Mouse (Mus musculus) frontal cortex, postnatal 36 days (tissue): ENCODE results near the gene Ier2.

Source experiments
- DNase-seq, 2 experiments: peaks; one replicate each; pipeline ENCODE4 v3.0.0; 2022; ENCODE audit warnings: low spot score in 2 of 2

The Ier2 gene

DNA sequence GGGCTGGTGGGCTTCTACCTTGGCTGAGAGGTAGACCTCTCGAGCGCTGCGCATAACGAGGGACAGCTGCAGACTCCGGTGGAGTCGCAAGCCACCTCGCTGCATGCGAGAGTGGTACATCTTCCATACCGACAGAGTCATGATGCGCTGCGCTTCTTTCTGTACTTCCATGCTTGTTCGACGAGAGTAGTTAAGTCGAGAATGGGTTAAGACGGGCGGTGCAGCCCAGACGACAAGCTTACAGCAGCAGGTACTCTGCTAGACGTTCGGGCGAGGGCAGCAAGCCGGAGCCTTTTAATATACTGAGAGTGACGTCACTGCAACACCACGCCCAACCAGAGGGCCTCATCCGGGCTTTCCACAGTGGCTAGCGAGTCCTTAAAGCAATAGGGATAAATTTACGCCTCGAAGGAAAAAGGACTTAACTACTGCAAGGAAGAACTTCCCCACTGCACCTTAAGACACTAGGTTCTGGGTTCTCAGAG lies at the start of gene Ier2:
TSS of gene Ier2 (minus strand) at position 272 of the 485 bp plus-strand sequence.
- DNase-seq, result peak; percentile 95 to 96

DNA sequence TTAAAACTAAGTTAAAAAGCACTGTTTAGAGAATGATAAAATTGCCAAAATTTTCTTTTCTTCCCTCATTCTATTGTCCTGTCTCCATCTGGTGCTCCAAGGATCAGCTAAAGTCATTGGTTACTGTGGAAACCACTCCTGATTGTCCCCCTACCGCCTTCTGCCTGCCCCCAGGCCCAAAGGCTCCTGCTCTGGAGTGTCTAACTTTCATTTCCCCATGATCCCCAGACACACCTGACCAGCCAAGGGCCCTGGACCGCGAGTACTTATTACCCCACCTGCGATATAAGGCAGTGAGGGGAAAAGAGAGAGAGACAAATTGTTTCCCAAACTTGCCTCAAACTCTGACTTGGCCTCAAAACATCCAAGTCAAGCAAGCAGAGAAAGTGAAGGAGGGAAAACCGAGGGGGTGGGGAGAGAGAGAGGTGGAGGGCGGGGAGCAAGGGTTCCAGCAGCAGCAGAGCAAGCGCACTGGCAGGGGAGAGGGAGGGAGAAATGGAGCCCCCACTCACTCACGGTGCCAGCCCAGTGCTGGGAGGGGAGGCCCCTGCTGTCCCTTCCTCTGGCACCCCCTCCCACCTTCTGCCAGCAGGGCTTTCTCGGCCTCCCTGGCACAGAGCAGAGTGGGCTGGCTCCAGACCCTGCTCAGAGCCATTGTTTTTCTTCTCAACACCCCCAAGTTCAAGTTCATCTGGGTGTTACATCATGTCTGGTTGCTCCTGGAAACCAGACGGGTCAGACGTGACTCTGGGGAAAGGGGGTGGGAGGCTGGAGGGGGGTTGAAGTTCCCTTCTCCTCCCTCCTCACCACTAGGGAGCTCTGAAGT lies 49.5 kb upstream of the Ier2 start:
- no peak for DNase-seq

DNA sequence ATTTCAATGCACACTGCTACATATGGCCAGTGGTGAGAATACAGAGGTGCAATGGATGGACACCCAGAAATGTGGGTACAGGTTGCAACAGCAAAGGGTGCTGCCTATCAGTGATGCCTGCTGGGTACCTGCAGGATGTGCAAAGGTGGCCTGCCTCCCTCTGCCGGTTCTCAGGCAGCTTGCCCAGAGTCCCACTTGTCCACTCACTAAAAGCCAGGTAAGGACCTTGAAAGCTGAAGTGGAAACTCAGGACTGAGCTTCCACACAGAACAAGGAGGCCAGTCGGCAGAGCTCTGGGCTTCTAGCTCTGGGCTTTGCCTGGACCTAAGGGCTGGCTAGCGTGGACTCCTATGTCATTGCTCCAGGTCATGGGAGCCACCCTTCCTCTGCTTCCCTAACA lies 48.7 kb upstream of the Ier2 start:
- no peak for DNase-seq

- no peak for DNase-seq
Measured at GRCm38 (mm10) chr8:84709931-84710330, 47.3 kb upstream of the Ier2 start.

DNA sequence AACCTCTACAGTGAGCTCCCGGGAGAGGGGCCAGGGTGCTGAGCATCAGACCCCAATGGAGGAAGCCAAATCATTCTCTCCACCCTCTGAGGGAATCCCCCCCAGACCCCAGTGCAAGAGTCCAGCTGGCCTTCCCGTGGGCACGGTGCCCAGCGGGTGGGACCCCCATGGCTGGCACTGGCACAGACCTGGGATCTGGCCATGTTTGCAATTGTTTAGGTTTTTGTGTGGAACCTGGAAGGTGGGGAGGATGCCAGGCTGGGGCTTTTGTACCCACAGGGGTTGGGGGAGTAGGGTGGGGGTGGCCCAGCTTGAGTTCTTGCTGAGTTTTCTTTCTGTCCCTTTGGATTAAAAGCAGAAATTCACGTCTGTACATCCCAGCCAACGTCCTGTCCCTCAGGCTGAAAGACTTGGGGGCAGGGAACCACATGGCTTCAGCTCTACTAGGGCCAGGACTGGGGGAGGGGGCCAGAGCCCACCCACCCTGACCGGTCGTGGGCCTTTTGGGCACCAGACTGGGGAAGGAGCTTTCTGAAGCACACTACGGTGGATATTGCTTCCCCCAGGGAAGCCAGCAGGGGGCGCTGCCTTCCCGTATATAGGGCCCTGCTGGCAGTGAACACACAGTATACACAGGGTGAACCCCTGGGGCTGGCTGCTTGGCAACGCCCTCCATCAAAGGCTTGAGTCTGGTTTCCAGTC lies 46.3 kb upstream of the Ier2 start:
- peak; percentile 84 to 91 for DNase-seq

GRCm38 (mm10) chr8:84708071-84708541 lies 45.5 kb upstream of the Ier2 start:
- no peak for DNase-seq

- DNase-seq, result no peak
Measured at GRCm38 (mm10) chr8:84707267-84707883, 44.7 kb upstream of the Ier2 start.

DNA sequence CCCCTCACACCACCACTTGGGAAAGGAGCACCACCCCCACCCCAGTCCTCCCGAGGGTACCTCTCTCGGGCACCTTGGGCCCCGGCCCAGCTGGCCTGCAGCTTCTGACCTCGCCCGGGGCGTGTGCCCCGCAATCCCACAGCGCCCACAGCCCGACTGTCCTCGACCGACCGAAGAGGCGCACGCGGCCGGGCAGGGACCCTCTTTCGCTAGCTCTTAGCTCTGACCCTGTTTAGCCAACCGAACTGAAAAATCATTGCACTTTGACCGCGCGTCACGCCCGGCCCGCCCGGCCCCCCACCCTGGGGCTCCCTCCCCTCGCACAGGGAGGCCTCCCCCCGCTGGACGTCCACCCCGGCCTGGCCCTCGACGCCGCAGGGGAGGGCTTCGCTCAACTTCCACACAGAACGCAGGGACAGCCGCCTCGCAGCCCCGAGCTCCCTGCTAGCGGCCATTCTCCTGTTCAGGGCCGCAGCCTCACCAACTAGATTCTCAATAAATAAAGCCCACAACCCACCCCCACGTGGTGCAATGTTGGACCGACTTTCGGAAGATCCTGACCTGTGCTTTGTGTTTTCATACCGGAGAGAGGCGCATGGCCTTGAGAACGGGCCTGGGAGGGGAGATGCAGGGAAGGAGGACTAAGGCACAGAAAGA lies 44.1 kb upstream of the Ier2 start:
- DNase-seq, result no peak

DNA sequence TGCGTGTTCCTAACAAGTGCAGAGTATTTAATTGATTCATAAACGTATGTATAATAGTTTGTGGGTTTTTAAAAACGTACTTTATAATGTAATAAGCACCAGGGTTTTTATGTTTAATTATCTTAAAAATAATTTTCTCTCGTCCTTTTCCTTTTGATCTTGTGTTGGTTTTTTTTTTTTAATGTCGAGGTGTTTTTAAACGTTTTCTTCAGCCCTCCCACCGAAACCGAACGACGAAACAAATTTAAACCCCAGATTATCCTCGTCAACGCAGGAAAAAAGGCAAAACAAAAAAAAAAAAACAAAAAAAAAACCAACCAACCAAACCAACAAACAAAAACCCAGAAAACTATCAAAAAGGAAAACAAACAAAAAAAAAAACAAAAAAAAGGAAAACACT lies 43.3 kb upstream of the Ier2 start:
- no peak for DNase-seq

DNA sequence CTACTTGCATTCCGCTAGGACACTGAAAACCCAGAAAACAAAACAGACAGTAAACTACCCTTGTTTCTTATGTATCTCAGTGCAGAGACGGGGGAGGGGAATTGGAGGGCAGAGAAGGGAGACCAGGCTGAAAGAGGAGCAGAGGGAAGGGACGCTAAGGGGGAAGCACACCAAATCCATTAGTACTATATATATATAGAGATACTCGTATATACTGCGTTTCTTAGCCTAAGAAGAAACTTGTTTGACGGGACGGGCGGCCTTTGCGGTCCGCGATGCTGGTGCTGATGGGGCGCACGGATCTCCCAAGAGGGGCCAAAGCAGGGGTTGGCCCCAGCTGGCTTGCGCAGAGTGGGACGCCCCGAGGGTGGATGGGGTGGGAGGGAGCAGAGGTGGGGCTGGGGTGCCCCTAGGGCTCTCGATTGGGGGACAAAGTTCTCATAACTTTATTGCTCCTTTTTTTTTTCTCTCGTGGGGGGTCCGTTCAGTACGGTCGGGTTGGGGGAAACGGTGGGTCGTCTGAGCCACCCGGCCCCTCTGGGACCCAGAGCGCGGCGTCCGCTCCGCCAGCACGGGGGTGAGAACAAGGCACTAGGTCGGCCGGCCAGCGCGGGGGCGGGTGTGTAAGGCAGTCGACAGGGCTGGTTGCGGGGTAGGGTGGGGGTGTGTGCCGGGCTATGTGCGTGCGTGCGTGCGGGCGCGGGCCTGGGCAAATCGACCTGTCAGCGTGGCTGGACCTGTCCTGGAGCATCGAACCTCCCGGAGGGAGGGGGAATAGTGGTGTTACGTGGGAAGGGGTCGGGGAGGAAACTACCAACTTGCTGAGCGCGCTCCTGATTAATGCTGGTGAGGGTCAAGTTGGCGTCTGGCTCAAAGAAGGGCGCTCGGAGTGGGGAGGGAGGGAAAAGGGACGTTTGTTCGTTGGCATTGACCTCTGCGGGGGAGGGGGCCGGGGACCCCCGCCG lies 42.5 kb upstream of the Ier2 start:
- no peak for DNase-seq

DNA sequence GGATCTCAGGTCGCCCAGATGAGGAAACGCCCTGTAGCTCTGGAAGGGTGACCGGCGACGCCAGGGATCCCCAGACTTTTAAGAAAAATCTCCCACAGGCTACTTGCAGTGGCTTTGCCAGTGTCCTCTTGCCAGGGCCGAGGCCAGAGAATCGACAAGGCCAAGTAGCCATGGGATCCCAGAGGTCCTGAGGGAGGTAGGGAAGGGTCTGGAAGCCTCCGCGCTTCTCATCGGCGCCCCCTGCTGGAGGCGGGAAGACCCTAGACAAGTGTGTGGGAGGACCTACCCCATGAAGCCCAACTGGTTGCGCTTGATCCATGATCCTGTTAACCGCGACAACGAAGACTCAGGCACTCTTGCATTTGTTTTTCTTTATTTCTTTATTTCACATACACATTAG lies 41.7 kb upstream of the Ier2 start:
- no peak for DNase-seq

GRCm38 (mm10) chr8:84703466-84704249 lies 41.0 kb upstream of the Ier2 start:
- no peak for DNase-seq

DNA sequence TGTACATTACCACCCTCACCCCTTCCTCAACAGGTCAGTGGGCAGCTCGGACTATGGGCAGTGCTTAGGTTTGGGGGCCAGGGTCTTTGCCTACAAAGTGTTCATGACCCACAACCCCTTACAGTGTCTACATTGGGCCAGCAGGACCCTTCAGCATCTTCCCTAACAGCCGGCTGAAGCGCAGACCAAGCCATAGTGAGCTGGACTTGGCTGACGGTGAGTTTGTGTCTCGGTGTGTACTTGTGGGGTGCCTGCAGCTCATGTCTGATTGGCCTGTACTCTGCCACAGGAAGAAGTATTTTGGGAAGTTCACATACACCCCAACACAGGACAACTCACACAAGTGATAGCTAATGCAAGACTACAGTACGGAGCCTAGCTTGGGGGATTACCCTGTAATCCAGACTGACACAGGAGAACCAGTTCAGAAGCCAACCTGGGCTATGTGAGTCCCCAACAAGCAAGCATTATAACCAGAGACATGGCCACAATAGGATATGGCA lies 40.4 kb upstream of the Ier2 start:
- DNase-seq, result no peak

- no peak for DNase-seq
Measured at GRCm38 (mm10) chr8:84702561-84702960, 39.9 kb upstream of the Ier2 start.

DNA sequence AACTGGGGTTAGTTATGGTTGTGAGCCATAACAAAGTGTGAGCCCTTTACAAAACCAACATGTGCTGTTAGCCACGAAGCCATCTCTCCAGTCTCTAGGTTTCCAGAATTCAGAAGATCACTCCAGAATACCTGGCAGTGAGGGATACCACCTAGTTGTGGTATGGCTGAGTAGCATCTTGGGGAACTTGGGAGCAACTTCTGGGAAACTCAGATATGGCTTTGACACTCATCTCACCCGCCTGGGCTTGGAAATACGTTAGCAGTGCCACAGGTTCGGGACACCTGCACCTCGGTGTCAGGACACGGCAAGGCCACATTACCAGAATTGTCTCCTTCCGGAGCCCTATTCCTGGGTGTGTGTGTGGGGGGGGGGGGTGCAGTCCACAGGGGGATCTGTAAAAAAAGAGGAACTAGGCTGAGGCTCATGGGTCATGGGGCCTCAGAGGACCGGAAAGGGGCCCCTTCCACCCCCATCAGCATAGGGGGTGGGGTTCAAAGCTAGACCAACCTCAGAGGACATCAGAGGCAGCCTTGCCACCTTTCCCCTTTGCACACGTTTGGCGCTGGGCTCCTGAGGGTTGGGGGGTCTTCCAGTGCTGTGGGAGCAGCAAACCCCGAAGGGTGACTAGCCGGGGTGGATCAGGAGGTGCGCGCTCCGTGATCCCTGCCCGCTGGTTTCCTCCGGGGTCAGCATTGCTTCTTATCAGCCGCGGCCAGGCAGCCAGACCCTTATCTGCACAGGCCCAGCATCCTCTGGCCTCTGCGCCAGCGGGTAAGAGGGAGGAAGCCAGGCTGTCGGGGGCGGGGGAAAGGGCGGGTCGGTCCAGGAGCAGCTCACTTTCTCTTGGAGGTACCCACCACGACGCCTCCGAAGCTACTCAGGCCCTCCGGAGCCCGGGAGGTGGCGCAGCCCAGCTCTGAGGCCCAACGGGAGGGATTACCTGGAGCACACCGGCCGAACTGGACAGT lies 38.6 kb upstream of the Ier2 start, which contains the start of gene Lyl1:
TSS of gene Lyl1 (plus strand) at position 517 of the 971 bp plus-strand sequence.
- DNase-seq, result no peak

DNA sequence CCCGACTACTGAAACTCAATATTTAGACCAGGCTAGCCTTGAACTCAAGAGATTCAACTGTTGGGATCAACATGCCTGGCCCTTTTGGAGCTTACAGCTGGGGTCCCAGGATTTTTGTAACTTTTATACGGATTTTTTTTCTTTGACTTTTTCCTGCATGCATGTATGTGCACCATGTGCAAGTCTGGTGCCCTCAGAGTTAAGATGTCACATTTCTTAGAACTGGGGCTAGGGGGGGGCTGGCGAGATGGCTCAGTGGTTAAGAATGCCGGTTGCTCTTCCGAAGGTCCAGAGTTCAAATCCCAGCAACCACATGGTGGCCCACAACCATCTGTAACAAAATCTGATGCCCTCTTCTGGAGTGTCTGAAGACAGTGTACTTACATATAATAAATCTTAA lies 37.9 kb upstream of the Ier2 start:
- no peak for DNase-seq

DNA sequence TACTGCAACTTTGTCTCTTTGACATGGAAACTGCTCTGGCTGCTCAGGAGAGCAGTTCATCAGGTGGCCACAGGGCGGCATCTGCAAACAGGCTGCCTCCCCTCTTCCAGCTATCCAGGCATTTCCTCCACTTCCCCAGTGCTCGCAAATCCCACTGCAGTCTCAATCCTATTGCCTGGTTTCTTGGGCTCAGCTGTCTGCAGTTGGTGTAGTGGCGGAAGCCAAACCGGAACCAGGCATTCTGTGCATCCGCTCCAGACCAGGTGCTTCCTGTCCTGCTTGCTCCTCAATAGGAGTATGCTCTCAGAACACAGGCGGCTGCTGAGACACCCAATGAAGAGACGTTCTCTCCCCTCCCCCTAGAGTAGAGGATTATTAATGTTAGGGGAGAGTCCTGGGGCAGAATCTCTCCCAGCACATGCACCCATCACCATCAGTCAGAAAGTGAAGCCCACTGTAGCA lies 37.2 kb upstream of the Ier2 start:
- peak in 1 of 2 experiments; percentile 74 for DNase-seq

DNA sequence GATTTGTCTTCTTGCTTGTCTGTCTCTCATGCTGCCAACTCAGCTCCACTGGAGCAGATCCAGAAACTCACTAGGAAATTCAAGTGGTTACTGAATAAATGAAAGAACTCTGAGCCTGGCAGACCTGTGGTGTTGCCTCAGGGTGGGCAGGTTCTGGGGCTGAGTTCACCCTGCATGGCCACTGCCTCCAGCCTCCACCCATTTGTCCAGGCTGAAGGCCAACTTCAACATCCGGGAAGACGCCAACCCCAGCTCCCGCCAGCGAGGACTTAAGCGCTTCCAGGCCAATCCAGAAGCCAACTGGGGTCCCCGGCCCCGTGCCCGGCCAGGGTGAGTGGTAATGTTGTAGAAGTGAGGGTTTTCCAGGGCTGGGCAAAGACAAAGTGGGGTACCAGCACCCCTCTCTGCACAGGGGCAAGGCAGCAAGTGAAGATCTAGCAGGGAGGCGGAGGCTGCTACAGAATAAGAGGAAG lies 36.3 kb upstream of the Ier2 start:
- DNase-seq, result no peak
